Mouse (Mus musculus): ENCODE data around the gene Ddx23. TPM values are rescaled to one million over a fixed set of nuclear protein-coding genes. Genes with fewer than 3 reads are reported as not detected.

The Ddx23 gene
- polyA plus RNA-seq, 1 experiment from 2014 or later = 19.7 TPM

DNA sequence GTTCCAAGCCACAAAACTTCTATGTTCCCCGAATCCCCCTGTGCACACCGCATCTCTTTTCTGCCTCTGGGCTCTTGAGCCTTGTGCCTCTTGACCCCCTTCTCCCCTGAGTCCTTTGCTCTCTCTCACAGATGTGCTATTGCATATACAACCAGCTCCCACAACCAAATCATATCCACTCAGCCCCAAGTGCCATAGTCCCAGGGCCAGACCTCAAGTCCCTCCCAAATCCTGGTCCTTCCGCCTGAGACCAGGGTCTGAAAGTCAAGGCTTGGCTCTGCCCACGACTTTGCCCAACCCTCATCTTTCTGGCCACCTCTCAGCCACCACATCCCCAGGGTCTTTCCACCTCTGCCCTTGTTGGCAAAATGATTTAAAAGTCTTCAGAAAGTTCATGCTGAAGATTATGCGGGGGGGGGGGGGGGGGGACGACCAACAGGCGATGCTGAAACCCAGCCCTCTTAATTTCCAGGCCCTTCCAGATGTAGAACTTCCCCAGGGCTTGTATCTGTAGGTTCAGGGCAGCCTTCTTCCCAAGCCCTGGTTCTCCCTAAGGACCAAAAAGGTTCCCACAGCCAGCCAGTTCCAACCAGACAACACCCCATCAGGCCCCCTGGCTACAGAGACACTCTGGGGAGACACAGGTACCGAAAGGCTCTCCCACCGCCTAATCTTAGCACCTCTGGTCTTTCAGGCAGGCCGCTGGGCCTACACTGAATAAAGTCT lies 54.5 kb downstream of the Ddx23 start:
- Histone ChIP-seq H3K4me2 (ENCODE audit: low read length) (peak overlapping the region; percentile 61), H3K4me1 (ENCODE audit: control insufficient read depth, insufficient read depth, low read depth, low read length) (peaks cover 25% of the 10 kb centered on the region), H3K9me3 (ENCODE audit: control insufficient read depth, low read length) (no peaks in the 10 kb centered on the region), H3K27me3 (replicated peaks; ENCODE audit: control insufficient read depth, insufficient read depth, low read length) (no peaks in the 10 kb centered on the region), H3K9ac (ENCODE audit: low read depth, low read length) (peak overlapping the region; percentile 92), H3K27ac (ENCODE audit: low read depth, low read length) (no peak overlapping the region; the same call in 1 of the 2 replicates), H3K4me3 (ENCODE audit: low read length) (peak overlapping the region; percentile 90), H3K36me3 (ENCODE audit: control insufficient read depth, insufficient read depth, low read length) (peaks cover 13% of the 10 kb centered on the region)
- WGBS = 19% methylated on average over 9 of the region's 10 CpGs
- ATAC-seq = no peak

DNA sequence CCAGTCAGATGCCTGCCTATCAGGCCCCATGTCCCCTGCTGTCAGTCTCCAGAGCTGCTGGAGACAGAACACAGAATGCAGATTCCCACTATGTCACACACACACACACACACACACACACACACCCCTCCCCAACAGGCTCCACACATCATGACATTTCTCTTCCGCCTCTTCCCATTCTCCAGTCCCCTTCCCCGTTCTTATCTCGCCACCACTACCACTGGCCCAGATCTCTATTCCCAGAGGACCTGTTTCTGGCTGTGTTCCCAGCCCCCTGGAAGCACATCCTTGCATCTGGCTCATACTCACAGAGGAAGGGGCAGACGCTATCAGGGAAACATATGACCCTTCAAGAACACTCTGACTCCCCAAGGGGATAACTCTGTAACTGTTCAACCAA lies 55.1 kb downstream of the Ddx23 start:
- H3K4me3 ChIP-seq (ENCODE audit: low read length) = peak overlapping the region; percentile 90
- peaks cover 13% of the 10 kb centered on the region for H3K36me3 ChIP-seq (ENCODE audit: control insufficient read depth, insufficient read depth, low read length)
- peaks cover 32% of the 10 kb centered on the region for H3K4me1 ChIP-seq (ENCODE audit: control insufficient read depth, insufficient read depth, low read depth, low read length)
- 15% methylated on average over 4 of the region's 4 CpGs for WGBS
- H3K9me3 ChIP-seq (ENCODE audit: control insufficient read depth, low read length) = no peaks in the 10 kb centered on the region
- H3K27ac ChIP-seq (ENCODE audit: low read depth, low read length) = no peak overlapping the region
- H3K9ac ChIP-seq (ENCODE audit: low read depth, low read length) = peak overlapping the region; percentile 92
- H3K27me3 ChIP-seq (replicated peaks; ENCODE audit: control insufficient read depth, insufficient read depth, low read length) = no peaks in the 10 kb centered on the region
- peak overlapping the region; percentile 61 for H3K4me2 ChIP-seq (ENCODE audit: low read length)
- ATAC-seq = no peak

DNA sequence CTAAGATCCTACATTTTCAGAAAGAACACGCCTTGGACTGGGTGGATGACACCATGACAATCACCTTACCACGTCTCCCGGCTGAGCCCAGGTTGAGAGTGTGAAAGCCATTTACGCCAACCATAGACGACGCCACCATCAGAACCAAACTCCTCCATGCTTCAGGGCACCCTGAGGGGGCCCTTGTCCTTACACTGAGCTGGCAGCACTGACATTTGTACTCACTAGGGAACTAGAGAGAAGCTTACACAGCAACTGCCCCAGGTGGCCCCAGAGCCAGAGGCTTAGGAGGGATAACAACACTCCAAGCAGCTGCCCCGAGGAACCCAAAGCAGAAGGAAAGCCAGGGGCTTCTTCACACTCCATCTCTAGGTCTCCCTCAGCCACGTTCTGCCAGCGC lies 56.0 kb downstream of the Ddx23 start:
- 66% methylated on average over 9 of the region's 9 CpGs for WGBS
- Histone ChIP-seq H3K27me3 (replicated peaks; ENCODE audit: control insufficient read depth, insufficient read depth, low read length) (no peaks in the 10 kb centered on the region), H3K4me3 (ENCODE audit: low read length) (no peak overlapping the region), H3K27ac (ENCODE audit: low read depth, low read length) (no peak overlapping the region), H3K9ac (ENCODE audit: low read depth, low read length) (peak overlapping the region; percentile 7; the same call in 1 of the 2 replicates), H3K9me3 (ENCODE audit: control insufficient read depth, low read length) (no peaks in the 10 kb centered on the region), H3K4me1 (ENCODE audit: control insufficient read depth, insufficient read depth, low read depth, low read length) (peaks cover 40% of the 10 kb centered on the region), H3K36me3 (ENCODE audit: control insufficient read depth, insufficient read depth, low read length) (peaks cover 13% of the 10 kb centered on the region), H3K4me2 (ENCODE audit: low read length) (no peak overlapping the region)
- no peak for ATAC-seq

DNA sequence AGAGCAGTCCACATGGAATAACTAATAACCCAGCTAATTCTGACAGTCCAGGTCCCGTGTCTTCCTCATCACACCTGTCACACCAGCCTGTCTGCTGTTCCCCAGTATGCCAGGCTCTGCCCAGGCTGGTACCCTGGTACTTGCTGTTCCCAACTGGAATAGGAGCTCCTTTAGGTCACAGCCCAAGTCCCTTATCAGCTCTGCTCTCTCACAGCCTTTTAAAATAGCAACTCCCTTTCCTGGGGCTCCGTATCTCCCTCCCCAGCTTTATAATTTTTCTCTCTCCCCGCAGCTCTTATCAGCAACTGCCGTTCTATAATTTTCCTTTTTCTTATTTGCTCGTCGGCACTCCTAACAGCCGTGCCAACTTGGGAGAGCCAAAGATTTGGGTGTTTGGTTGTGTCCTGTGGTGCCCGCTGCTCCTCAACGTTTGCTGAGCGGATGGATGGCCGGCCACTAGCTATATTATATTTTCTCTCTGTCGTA lies 56.6 kb downstream of the Ddx23 start:
- no peaks in the 10 kb centered on the region for H3K27me3 ChIP-seq (replicated peaks; ENCODE audit: control insufficient read depth, insufficient read depth, low read length)
- no peak overlapping the region for H3K9ac ChIP-seq (ENCODE audit: low read depth, low read length)
- peaks cover 40% of the 10 kb centered on the region for H3K4me1 ChIP-seq (ENCODE audit: control insufficient read depth, insufficient read depth, low read depth, low read length)
- H3K4me3 ChIP-seq (ENCODE audit: low read length) = no peak overlapping the region
- no peak overlapping the region for H3K4me2 ChIP-seq (ENCODE audit: low read length)
- WGBS = 91% methylated on average over 12 of the region's 12 CpGs
- peaks cover 13% of the 10 kb centered on the region for H3K36me3 ChIP-seq (ENCODE audit: control insufficient read depth, insufficient read depth, low read length)
- ATAC-seq = no peak
- H3K27ac ChIP-seq (ENCODE audit: low read depth, low read length) = no peak overlapping the region
- H3K9me3 ChIP-seq (ENCODE audit: control insufficient read depth, low read length) = no peaks in the 10 kb centered on the region

DNA sequence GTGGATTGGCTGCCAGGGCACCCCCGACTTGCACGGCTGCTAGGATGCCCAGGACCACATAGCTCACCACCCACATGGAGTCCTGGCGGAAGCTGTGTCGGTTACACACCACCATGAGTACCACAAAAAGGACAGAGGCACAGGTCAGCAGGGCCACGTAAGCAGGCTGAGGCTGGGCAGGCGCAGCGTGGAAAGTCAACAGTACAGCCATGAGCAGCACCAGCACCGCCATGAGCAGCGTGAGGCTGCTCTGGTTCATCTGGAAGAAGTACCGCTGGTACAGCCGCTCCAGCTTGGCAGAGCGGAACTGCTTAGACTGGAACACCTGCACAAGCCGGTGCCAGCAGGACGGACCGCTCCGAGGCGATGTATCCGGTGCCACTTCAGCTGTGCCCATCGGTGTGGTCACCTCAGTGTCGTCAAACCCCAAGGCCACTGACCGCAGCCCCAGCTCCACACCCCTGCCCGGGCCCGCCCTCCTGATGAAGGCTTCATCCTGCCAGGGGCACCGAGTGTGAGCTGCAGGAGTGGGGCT lies 58.6 kb downstream of the Ddx23 start:
- Histone ChIP-seq H3K36me3 (ENCODE audit: control insufficient read depth, insufficient read depth, low read length) (peaks cover 13% of the 10 kb centered on the region), H3K4me3 (ENCODE audit: low read length) (no peak overlapping the region), H3K27me3 (replicated peaks; ENCODE audit: control insufficient read depth, insufficient read depth, low read length) (no peaks in the 10 kb centered on the region), H3K4me2 (ENCODE audit: low read length) (no peak overlapping the region), H3K9me3 (ENCODE audit: control insufficient read depth, low read length) (no peaks in the 10 kb centered on the region), H3K27ac (ENCODE audit: low read depth, low read length) (no peak overlapping the region), H3K4me1 (ENCODE audit: control insufficient read depth, insufficient read depth, low read depth, low read length) (peaks cover 40% of the 10 kb centered on the region), H3K9ac (ENCODE audit: low read depth, low read length) (no peak overlapping the region)
- WGBS = 88% methylated on average over 24 of the region's 24 CpGs
- ATAC-seq = no peak

GRCm38 (mm10) chr15:98602921-98603458 lies 59.7 kb downstream of the Ddx23 start:
- no peak overlapping the region for H3K9ac ChIP-seq (ENCODE audit: low read depth, low read length)
- peaks cover 34% of the 10 kb centered on the region for H3K4me1 ChIP-seq (ENCODE audit: control insufficient read depth, insufficient read depth, low read depth, low read length)
- H3K4me3 ChIP-seq (ENCODE audit: low read length) = no peak overlapping the region
- no peak for ATAC-seq
- no peaks in the 10 kb centered on the region for H3K27me3 ChIP-seq (replicated peaks; ENCODE audit: control insufficient read depth, insufficient read depth, low read length)
- 57% methylated on average over 4 of the region's 4 CpGs for WGBS
- no peak overlapping the region for H3K4me2 ChIP-seq (ENCODE audit: low read length)
- no peak overlapping the region for H3K27ac ChIP-seq (ENCODE audit: low read depth, low read length)
- no peaks in the 10 kb centered on the region for H3K9me3 ChIP-seq (ENCODE audit: control insufficient read depth, low read length)
- H3K36me3 ChIP-seq (ENCODE audit: control insufficient read depth, insufficient read depth, low read length) = peaks cover 16% of the 10 kb centered on the region

- no peaks in the 10 kb centered on the region for H3K9me3 ChIP-seq (ENCODE audit: control insufficient read depth, low read length)
- peaks cover 28% of the 10 kb centered on the region for H3K4me1 ChIP-seq (ENCODE audit: control insufficient read depth, insufficient read depth, low read depth, low read length)
- WGBS = 58% methylated on average over 13 of the region's 13 CpGs
- H3K36me3 ChIP-seq (ENCODE audit: control insufficient read depth, insufficient read depth, low read length) = peaks cover 21% of the 10 kb centered on the region
- H3K4me3 ChIP-seq (ENCODE audit: low read length) = no peak overlapping the region
- no peak overlapping the region for H3K27ac ChIP-seq (ENCODE audit: low read depth, low read length)
- no peak for ATAC-seq
- peak overlapping the region; percentile 19; the same call in 1 of the 2 replicates for H3K4me2 ChIP-seq (ENCODE audit: low read length)
- peak overlapping the region; percentile 39 for H3K9ac ChIP-seq (ENCODE audit: low read depth, low read length)
- H3K27me3 ChIP-seq (replicated peaks; ENCODE audit: control insufficient read depth, insufficient read depth, low read length) = no peaks in the 10 kb centered on the region
These were observed 60.4 kb downstream of the Ddx23 start for GRCm38 (mm10) chr15:98602191-98602881.

DNA sequence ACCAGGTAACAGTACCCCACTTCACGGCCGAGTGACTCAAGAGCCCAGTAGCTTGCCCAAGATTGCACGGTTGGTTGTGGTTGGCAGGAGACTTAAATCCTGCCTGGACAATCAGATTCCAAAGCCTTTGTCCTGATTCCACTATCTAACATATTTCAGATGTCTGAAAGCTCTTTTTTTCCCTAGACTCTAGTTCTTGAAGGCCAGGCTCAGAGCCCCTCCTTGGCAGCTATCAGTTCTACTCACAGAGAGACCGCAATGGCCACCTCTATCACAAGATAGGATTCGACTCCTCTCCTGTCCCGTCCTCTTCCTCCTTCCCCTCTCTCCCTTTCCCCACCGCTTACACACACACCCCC lies 60.9 kb downstream of the Ddx23 start:
- peaks cover 24% of the 10 kb centered on the region for H3K36me3 ChIP-seq (ENCODE audit: control insufficient read depth, insufficient read depth, low read length)

More for the DNA sequence above, 60.9 kb downstream of the Ddx23 start:
- Histone ChIP-seq H3K9me3 (ENCODE audit: control insufficient read depth, low read length) (no peaks in the 10 kb centered on the region), H3K4me3 (ENCODE audit: low read length) (no peak overlapping the region), H3K4me1 (ENCODE audit: control insufficient read depth, insufficient read depth, low read depth, low read length) (peaks cover 23% of the 10 kb centered on the region), H3K4me2 (ENCODE audit: low read length) (peak overlapping the region; percentile 7; the same call in 1 of the 2 replicates), H3K27me3 (replicated peaks; ENCODE audit: control insufficient read depth, insufficient read depth, low read length) (no peaks in the 10 kb centered on the region), H3K27ac (ENCODE audit: low read depth, low read length) (no peak overlapping the region), H3K9ac (ENCODE audit: low read depth, low read length) (peak overlapping the region; percentile 39; the same call in 1 of the 2 replicates)
- ATAC-seq = no peak
- 80% methylated on average over 7 of the region's 7 CpGs for WGBS

All from hindbrain, embryonic 16.5 days (tissue).